25 mouse cellular contexts compared by ENCODE assay signal in the genomic region with DNA sequence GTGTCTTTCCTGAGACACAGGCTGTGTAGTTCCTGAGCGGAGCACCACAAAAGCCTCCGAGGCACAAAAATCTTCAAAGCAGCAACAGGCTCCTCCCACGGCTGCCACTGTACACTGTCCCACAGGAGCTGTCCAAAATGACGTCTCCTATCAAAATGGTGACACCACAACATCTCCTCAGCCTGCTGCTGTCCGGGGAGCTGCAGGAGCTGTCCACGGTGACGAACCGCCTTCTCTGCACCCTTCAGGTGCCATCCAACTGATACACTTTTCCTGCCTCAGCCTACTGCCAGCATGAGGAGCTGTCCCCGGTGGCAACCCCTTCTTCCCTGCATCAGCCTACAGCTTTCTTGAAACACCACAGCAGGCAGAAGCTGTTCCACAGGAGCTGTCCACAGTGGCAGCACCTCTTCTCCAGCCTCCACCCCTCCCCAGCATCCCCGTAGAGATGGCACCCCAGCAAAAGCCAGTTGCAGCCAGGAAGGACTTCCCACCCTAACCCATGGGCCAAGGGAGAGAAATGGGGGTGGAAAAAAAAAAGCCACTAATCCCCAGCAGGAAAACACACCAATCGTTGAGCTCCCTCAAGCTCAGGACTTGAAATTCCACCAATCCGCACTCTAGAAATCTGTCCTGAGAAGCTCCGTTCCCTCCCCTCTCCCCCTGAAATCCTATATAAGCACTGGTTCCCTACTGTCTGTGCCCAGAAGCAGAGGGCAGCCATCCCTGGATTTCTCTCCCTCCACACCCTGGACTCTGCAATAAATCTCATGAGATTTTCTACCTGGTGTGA. TPM values are rescaled to one million over a fixed set of nuclear protein-coding genes. Genes with fewer than 3 reads are reported as not detected.
DNase-seq lines count a peak whose midpoint lies in the region; ATAC-seq and TF ChIP-seq lines count a peak whose summit lies in the region.
"Had no signal": no experiment of that assay in that cellular context is flagged by ENCODE, and none has a peak within 500 bp of the region (broad histone marks: within the 10 kb centered on the region; RNA-seq: fewer than 3 reads in every experiment).

No protein-coding gene starts in this region.

- H3K9ac ChIP-seq in ES-E14 (ENCODE audit: insufficient read depth, low read depth, low read length, poor library complexity, severe bottlenecking): no peak overlapping the region
- H3K9ac ChIP-seq in heart, embryonic 11.5 days (ENCODE audit: low read depth, low read length): no peak overlapping the region
- H3K9ac ChIP-seq: forebrain, embryonic 13.5 days; hindbrain, embryonic 13.5 days had no signal

- ATAC-seq in heart, embryonic 11.5 days (replicated peaks; ENCODE audit: insufficient number of reproducible peaks, low FRiP score, low TSS enrichment): no peak
- ATAC-seq: forebrain, embryonic 13.5 days; forebrain, embryonic 16.5 days; hindbrain, postnatal 0 days; inflammation-experienced regulatory T-cells, adult 6 months; intestine, embryonic 16.5 days had no signal

- no peak overlapping the region for H3K27ac ChIP-seq in ES-E14 (ENCODE audit: insufficient read depth, low read depth, low read length, poor library complexity, severe bottlenecking)
- H3K27ac ChIP-seq in heart, embryonic 11.5 days (ENCODE audit: low read depth, low read length): no peak overlapping the region
- H3K27ac ChIP-seq: forebrain, embryonic 10.5 days; forebrain, embryonic 13.5 days; heart, adult 2 months; heart, embryonic 10.5 days; hindbrain, embryonic 10.5 days; hindbrain, embryonic 13.5 days; hindbrain, postnatal 0 days had no signal

- H3K4me1 ChIP-seq in ES-E14 (ENCODE audit: control insufficient read depth in 2 of 2, insufficient read depth in 2 of 2, low read length in 2 of 2, poor library complexity in 1 of 2): no peaks in the 10 kb centered on the region
- H3K4me1 ChIP-seq in heart, embryonic 11.5 days (ENCODE audit: control insufficient read depth, insufficient read depth, low read length): peaks cover 4% of the 10 kb centered on the region; the same call in 1 of the 2 replicates

- in situ Hi-C loops in ES-E14 (cut with MboI; ENCODE audit: low sequenced_read_pairs in 2 of 2, unreplicated experiment in 2 of 2): no loop called here

- H3K36me3 ChIP-seq in ES-E14 (ENCODE audit: control insufficient read depth, insufficient read depth, low read length, poor library complexity, severe bottlenecking): no peaks in the 10 kb centered on the region
- no peaks in the 10 kb centered on the region for H3K36me3 ChIP-seq in heart, embryonic 11.5 days (ENCODE audit: control insufficient read depth, insufficient read depth, low read length)
- H3K36me3 ChIP-seq: forebrain, embryonic 10.5 days; heart, embryonic 10.5 days; hindbrain, embryonic 10.5 days; hindbrain, embryonic 13.5 days had no signal

- DNase-seq in testis, postnatal 14 days (ENCODE audit: low spot score): peak; percentile 20
- no peak for DNase-seq in testis, postnatal 10 days (ENCODE audit: low spot score)
- DNase-seq in ES-E14 (ENCODE audit: low read depth, low spot score): no peak
- peak; percentile 84 for DNase-seq in ZHBTc4 (ENCODE audit: low read depth, low spot score)
- no peak for DNase-seq in urinary bladder, postnatal 10 days (ENCODE audit: low spot score)
- no peak for DNase-seq in cerebellum, adult 9-11 months
- DNase-seq: adrenal gland, adult 8-10 months; adrenal gland, postnatal 25 days; cerebellum, adult 11-12 months; cerebellum, adult 8-10 months; cerebellum, postnatal 14 days; gastrocnemius, postnatal 10 days; gastrocnemius, postnatal 36 days; heart, adult 2 months had no signal

- no peak overlapping the region for H3K4me3 ChIP-seq in ES-E14 (ENCODE audit: insufficient read depth in 1 of 2, low read depth in 1 of 2, low read length in 2 of 2, poor library complexity in 1 of 2, severe bottlenecking in 1 of 2)
- H3K4me3 ChIP-seq in heart, embryonic 11.5 days (ENCODE audit: low read depth, low read length): no peak overlapping the region
- H3K4me3 ChIP-seq: forebrain, embryonic 10.5 days; forebrain, embryonic 13.5 days; heart, adult 2 months; heart, embryonic 10.5 days; hindbrain, embryonic 10.5 days; hindbrain, embryonic 13.5 days had no signal

- no peaks in the 10 kb centered on the region for H3K9me3 ChIP-seq in ES-E14 (ENCODE audit: control insufficient read depth, insufficient read depth, low read depth, low read length)
- H3K9me3 ChIP-seq in heart, embryonic 11.5 days (replicated peaks; ENCODE audit: control insufficient read depth, low read length): no peaks in the 10 kb centered on the region
- H3K9me3 ChIP-seq: forebrain, embryonic 10.5 days; forebrain, embryonic 13.5 days; heart, embryonic 10.5 days; hindbrain, embryonic 13.5 days had no signal

- no peak overlapping the region for H3K4me2 ChIP-seq in heart, embryonic 11.5 days
- H3K4me2 ChIP-seq: forebrain, embryonic 13.5 days; hindbrain, embryonic 13.5 days had no signal

- WGBS in heart, embryonic 11.5 days (ENCODE audit: insufficient replicate concordance): 62% methylated on average over 13 of the region's 13 CpGs

- no peaks in the 10 kb centered on the region for H3K27me3 ChIP-seq in heart, embryonic 11.5 days (ENCODE audit: control insufficient read depth, insufficient read depth, low read length)

TF ChIP-seq in ES-E14, 5 proteins besides CTCF, POLR2A, EP300 and RAD21:
- TF ChIP-seq HCFC1 (IDR thresholded peaks at IDR 0.05; ENCODE audit: borderline replicate concordance, insufficient read depth, low read length) (0 out of 2 replicates have a peak, but pooled peaks have one; percentile 58), ZNF384 (IDR thresholded peaks at IDR 0.05; ENCODE audit: low read depth, low read length) (no peak)

RNA-seq across cellular contexts. Expression of gene Ttll1, which starts 2.0 kb away (rescaled TPM):
- total RNA-seq in ES-E14 (2012; rRNA removed): 5.3 and 7.2 TPM in 2 replicates
- 18.7 and 20.4 TPM in 2 replicates for polyA plus RNA-seq in heart, embryonic 11.5 days (2014; fragmentation: Nextera tagmentation; extraction: Ambion mirVana)

RNA-seq across cellular contexts. Expression of gene Bik, which starts 14.0 kb away (rescaled TPM):
- 2.5 and 4.4 TPM in 2 replicates for total RNA-seq in ES-E14 (2012; rRNA removed)
- polyA plus RNA-seq in heart, embryonic 11.5 days (2014; fragmentation: Nextera tagmentation; extraction: Ambion mirVana): 31.5 and 33.0 TPM in 2 replicates
- total RNA-seq: granulocyte monocyte progenitor cell, adult 5-6 weeks had no signal

RNA-seq across cellular contexts. Expression of gene Pacsin2, which starts 48.3 kb away (rescaled TPM):
- 43.8 and 67.7 TPM in 2 replicates for total RNA-seq in ES-E14 (2012; rRNA removed)
- polyA plus RNA-seq in heart, embryonic 11.5 days (2014; fragmentation: Nextera tagmentation; extraction: Ambion mirVana): 55.0 and 60.0 TPM in 2 replicates

RNA-seq across cellular contexts. Expression of gene Tspo, which starts 50.7 kb away (rescaled TPM):
- total RNA-seq in ES-E14 (2012; rRNA removed): 43.4 and 44.7 TPM in 2 replicates
- 129 and 136 TPM in 2 replicates for polyA plus RNA-seq in heart, embryonic 11.5 days (2014; fragmentation: Nextera tagmentation; extraction: Ambion mirVana)

RNA-seq across cellular contexts. Expression of gene Mcat, which starts 50.9 kb away (rescaled TPM):
- total RNA-seq in ES-E14 (2012; rRNA removed): 24.3 and 30.9 TPM in 2 replicates
- polyA plus RNA-seq in heart, embryonic 11.5 days (2014; fragmentation: Nextera tagmentation; extraction: Ambion mirVana): 28.3 and 30.3 TPM in 2 replicates

Comparison
In these comparisons a context has a peak if more than half of its experiments do, and no peak if none do; other contexts are left out.
1. DNase-seq: peak in testis, postnatal 14 days (single experiment) and ZHBTc4 (single experiment); none in testis, postnatal 10 days (single experiment), ES-E14 (single experiment), urinary bladder, postnatal 10 days (single experiment) and cerebellum, adult 9-11 months (single experiment).